Mouse (Mus musculus) lung, adult 2 months (tissue): Measurements from ENCODE around the gene Zdhhc12.

Experiments
- CTCF ChIP-seq: fragments of 200-500 bp; IDR thresholded peaks from 2 replicates; pipeline ENCODE4 v1.5.1; 2011; ENCODE audit warnings: mild to moderate bottlenecking, low read length, control low read depth; ENCODE audit not compliant: insufficient read depth
- POLR2A ChIP-seq: fragments of 200-500 bp; IDR thresholded peaks from 2 replicates; pipeline ENCODE4 v1.6.1; 2011; ENCODE audit warnings: low read depth, mild to moderate bottlenecking, control low read depth, low read length, borderline replicate concordance; ENCODE audit errors: extremely low read depth

GRCm38 (mm10) chr2:30049831-30050230 lies 43.6 kb downstream of the Zdhhc12 start:
- TF ChIP-seq CTCF (no peak), POLR2A (no peak)
